Mouse (Mus musculus) forelimb bud, embryonic 11.5 days (tissue): Measurements from ENCODE around the gene Ssbp3.

ENCODE experiments used
- DNase-seq: peaks from one replicate; pipeline ENCODE4 v3.0.0-alpha.2; 2012; ENCODE audit warnings: low read depth, low spot score

Ssbp3 gene

DNA sequence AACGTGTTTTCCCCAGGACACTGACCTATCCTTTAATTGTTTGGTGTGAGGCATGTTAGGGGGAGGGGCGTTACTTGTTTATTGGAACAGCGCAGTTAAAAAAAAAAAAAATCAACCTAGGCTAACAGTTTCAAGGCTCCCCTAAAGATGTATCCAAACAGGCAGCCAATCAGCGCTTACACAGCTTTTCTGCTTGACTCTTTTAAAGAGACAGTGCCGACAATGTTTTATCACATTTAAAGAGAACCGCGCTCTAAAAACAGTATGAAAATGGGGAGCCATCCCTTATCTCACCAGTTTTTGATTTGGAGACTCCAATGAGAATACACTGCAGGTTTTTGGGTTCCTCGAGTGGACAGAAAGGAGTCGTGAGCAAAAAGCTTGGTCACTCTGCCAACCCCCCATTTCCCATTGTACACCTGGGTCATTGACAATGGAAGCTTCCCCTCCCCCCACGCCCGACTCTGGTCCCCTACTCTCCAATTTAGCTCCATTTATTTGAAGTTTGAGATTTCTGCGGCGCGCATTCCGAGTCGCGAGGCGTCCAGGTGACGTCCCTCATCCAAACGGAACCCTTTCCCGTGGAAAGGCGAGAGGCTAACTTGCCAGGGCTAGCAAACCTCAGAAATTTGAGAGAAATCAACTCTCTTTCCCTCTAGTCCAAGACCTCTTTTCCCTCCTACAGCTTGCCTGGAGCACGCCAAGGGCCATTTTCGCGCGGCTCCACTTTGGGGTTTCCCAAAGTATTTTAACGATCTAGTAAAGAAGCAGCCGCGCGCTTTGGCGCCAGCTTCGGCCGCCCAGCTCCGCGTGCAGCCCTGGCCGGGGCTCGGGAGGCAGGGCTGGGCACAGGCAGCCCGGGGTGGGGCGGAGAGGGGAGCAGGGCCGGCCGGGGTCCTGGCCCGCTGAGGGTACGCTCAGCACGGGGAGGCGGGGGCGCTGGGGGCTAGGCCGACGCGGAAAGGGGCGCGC, at the start of gene Ssbp3:
TSS of gene Ssbp3 (plus strand) at position 501 of the 972 bp plus-strand sequence.
- DNase-seq, result peak; percentile 92

DNA sequence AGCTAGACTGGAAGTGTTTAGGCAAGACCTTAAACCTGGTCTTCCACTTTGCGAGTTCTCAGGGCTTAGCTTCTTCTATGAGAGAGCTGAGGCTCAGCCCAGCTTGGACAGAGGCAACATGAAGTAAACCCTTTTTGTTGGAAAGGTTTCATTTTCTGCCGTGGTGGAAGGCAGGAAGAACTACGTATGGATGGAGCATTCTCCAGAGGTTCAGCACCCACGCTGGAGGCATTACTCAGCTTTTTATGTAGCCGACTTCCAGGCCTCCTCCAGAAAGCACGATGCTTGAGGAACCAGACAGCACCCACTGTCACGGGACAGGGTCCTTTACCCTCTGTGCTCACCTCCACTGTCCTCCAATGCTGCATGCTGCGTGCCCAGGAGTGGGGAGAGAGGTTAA, 48.6 kb upstream of the Ssbp3 start:
- DNase-seq, result no peak

DNA sequence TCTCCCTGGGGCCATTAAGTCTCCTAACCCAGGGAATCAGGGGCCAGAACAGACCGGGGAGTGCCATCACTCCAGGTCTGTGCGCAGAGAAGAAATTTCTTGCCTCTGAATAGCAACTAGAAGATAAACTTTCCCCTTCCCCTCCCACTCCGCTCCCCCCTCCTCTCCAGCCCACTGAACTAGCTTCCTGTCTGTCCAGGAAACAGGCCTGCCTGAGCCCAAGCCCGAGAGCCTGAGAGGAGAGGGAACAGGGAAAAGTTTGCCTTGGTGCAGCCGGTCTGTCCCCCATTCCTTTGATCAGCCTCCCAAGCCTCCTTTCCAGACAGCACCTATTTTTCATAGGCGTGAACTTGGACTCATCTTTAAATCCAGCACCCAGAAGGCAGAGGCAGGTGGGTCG, 48.2 kb upstream of the Ssbp3 start:
- DNase-seq, result no peak

DNA sequence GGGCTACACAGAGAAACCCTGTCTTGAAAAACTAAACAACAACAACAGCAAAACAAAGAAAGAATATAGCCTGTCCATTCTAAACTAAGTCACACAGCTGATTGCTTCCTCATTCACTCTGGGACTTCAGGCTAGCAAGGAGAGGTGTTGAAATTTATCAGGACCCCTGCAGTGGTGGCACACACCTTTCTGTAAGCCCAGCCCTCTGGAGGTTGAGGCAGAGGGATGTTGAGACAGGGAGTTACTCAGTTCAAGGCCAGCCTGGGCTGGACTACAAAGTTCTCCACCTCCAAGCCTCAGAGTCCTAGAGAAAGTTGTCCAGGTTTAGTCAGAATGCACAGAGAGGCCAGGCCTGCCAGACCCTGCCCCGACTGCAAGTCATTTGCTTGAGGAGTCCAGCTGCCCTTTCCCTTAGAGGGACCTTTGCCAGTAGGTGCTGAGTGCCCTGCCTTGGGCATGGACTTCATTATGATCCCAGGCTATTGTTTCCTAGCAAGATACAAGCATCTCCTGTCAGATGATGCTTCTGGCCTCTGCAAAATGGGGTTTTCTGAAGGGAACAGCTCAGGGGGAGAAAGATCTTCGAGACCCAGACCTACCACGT, 47.6 kb upstream of the Ssbp3 start:
- DNase-seq, result no peak

DNA sequence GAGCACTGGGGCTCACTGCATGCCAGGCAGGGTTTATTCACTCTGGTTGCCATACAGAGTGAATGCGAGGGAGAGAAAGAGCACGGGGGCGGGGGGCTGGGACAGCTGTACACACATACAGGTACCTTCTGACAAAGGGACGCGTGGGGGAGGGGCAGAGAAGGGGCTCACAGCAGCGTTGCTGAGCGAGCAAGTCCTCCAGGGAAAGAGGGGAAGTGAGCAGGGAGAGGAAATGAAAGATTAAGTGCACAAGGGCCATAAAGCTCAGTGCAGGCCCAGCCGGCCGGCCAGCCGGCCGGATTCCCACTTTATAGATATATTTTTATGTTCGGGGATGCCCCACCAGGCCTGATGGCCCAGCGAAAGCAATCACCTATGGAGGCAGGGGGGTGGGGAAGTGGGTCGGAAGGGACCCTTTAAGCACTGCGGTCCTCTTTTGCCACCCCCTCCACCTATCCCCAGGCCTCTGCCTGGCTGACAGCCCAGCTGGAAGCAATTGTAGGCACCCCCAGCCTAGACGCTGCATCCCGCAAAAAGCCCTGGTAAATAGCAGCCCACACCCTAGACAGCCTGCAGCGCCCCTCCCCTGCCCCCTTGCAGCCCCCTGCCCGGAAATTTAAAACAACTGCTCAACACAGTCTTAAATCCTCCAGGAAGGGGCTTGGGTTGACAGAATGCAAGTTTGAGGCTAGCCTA, 44.9 kb upstream of the Ssbp3 start:
- peak; percentile 93 for DNase-seq

DNA sequence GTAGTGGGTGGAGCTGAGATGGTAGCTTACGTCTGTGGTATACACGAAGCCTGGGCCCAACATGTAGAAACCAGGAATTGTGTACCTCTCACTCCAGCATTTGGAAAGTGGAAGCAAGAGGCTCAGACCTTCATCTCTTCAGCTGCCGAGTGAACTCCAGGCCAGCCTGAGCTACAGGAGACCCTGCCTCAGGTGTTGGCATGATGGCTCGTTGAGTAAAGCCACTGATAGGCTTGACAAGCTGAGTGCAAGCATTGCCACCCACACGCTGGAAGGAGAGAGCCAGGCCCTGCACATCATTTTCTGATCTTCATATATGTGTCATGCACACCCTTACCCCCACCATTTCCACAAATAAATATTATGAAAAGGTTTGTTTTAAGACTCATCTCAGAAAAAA, 44.1 kb upstream of the Ssbp3 start:
- DNase-seq, result no peak

DNA sequence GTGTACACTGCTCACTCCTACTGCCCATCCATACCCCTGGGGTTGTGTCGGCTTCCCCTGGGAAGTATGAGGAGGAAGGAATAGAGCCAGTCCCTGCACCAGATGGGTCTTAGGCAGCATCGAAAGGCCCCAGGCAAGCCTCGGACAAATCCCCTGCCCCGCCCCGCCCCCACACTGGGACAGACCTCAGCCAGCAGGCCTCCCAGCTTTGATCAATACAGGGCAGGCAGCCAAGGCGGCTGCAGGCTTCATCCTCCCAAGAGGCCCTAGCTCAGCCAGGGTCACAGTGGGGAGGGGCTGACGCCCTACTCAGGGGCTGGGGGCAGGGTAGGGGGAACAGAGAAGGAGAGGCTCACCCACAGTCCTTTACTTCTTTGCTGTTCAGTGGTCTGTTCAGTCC, 43.7 kb upstream of the Ssbp3 start:
- DNase-seq, result peak; percentile 67

DNA sequence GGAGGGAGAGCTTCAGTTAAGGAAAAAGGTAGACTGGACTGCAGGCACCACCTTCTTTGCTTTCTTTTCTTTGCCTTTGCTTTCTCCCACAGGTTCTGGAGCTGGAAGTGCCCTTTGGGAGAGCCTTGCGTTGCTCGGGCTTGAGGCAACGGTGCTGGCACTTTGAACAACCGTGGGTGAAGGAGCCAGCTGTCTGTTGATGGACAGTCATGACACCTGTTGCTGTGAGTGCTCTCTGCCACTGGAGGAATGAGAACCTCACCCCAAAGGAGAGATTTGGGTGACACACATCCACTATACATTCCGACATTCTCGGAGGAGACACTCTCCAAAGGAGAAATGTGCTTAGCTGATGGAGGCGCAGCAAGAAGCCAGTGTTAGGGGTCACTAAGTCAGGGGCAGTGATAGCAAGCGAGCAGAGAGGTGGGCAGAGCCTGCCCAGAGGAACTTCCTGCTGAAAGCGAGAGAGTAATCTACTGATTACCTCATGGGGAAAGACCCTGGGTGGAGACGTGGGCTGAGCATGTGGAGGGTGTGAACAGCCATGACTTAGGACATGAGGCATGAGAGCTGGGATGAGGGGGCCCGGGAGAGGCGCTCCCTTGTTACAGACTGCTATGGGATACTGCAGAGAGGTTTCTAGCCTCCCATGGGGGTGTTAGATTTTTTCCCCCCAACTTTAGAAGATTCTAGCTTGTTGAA, 41.6 kb upstream of the Ssbp3 start:
- no peak for DNase-seq

DNA sequence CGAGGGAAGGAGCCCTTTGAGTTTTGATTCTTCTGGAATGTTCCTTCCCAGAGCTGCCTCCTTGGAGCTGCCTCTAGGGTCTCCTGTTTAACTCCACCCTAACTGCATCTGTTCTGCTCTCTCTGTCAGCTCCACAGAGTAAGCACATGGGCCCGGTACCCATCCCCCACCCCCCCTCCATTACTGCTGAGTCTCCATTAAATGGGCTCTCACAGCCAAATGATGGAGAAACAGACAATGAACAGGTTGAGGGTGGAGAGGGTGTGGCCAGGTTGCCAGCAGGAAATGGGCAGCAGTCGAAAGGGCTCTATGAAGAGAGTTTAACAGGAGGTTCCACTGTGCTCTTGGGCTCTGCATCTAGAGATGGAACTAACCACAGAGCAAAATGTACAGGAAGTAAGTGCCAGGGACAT, 41.0 kb upstream of the Ssbp3 start:
- DNase-seq, result no peak

DNA sequence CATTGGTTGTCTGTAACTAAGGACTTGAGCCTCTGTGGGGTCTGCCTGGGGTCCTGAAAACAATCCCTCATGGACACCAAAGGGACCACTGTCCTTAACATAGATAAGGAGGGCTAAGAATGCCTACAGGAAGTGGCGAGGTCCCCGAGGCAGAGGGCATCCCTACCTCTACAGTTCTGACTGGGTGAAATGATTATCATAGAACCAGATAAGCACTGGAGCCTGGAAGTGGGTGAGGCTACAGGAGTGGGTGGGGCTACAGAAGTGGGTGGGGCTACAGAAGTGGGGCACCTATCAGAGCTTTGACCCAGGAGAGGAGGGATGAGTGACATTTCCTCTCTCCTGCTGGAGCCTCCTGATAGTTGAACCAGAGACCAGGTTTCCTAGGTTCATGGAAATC, 39.9 kb upstream of the Ssbp3 start:
- DNase-seq, result no peak

DNA sequence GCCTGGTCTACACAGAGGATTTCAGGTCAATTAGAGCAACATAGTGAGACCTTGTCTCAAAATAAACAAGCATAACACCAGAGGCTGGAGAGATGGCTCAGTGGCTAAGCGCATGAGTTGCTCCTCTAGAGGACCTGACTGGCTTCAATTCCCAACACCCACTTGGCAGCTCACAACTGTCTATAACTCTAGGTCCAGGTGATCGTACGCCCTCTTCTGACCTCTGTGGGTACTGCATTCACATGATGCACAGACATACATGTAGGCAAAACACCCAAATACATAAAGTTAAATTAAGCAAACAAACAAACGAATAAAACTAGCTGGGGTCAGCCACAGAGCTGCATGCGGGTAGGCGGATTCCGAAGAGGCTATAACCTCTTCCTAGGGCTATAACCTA, 36.0 kb upstream of the Ssbp3 start:
- no peak for DNase-seq

DNA sequence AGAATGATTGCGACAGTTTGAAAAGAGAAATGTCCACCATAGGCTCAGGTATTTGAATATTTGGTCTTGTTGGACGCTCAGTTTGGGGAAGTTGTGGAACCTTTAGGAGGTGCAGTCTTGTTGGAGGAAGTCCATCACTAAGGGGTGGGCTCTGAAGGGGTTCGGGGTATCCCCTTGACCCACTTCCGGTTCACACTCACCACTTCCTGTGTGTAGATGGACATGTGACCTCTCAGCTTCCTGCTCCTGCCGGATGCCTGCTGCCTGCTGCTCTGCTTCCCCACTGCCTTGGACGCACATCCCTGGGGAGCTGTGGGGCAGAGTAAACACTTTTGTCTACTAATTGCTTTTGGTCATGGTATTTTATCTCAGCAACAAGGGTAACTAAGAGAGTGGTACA, 29.4 kb upstream of the Ssbp3 start:
- no peak for DNase-seq

DNA sequence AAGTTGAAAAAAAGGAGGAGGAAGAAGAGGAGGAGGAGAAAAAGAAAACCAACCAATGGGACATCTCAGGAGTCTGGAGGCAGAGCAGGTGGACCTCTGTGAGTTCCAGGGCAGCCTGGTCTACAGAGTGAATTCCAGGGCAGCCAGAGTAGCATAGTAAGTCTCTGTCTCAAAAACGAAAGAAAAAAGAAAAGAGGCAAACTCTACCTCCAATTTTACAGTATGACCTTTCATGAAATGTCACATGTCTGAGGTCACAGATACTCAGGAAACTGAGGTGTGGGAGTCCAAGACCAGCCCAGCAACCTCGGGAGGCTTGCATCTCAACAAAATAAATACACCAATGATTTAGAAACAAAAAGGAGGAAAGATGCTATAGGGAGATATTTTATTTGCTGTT, 27.4 kb upstream of the Ssbp3 start:
- no peak for DNase-seq

DNA sequence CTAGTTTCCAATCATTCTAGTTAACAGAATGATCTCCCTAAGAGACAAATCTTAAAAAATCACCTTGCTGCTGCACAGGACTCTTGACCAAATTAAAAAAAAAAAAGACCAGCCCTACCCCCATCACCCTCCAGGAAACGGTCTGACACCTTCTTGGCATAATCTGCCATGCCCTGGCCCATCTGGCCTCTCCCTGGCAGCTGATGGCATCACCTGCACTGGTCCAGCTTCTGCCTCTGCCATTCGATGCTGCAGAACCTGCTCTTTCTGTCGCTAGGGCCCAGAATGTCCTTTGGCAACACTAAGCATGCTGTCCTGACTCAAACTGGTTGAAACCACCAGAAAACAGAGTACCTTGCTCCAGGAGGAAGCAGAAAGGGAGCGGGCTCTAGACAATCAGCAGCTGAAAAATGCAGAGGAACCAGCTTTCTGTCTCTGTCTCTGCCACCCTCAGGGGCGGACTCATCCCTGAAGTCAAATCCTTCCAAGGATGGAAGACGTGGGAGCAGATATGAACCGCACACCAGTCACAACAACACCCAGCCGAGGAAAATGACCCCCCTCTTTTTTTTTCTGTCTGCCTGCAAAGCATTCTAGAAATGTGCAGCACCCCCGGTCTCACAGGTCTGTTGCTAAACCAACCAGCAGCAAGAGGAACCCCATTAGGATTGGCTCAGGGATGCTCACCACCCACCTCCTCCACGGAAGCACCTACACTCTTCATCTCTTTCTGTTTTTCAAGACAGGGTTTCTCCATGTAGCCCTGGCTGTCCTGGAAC, 24.0 kb upstream of the Ssbp3 start:
- DNase-seq, result no peak

DNA sequence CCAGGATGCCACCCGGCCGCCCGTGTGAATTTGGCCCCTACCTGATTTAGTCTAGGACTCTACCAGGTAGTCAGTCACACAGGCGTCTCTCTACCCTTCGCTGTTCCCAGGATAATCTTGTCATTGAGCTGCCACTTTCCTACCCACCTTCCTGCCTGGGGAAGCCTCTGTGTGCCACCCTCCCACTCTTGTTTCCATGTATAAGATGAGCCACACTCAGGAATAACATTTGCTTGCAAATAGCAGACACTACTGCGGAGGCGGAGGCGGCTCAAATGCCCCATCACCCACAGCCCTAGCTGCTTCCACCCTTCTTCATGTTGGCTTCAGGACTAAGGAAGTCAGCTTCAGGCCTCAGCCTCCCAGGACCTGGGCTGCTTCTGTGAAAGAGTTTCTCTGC, 14.4 kb upstream of the Ssbp3 start:
- DNase-seq, result no peak

DNA sequence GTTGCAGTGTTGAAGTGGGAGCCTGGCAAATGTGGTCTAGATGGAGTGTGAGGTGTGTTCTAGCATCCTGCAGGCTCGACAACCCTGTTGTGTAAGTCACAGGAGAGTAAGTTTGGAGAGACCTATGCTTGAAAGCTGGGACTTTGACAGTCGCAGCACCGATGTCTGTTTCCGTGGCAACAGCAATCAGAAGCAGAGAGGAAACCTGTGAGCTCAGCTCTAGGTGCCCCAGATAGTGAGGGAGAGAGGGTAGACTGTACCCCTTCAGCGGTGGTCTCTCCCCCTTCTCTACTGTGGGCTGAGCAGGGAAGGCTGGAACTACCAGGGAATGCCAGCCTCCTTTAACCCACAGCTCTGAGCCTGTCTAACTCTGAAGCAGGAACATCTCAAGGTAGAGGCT, 11.6 kb upstream of the Ssbp3 start:
- no peak for DNase-seq

DNA sequence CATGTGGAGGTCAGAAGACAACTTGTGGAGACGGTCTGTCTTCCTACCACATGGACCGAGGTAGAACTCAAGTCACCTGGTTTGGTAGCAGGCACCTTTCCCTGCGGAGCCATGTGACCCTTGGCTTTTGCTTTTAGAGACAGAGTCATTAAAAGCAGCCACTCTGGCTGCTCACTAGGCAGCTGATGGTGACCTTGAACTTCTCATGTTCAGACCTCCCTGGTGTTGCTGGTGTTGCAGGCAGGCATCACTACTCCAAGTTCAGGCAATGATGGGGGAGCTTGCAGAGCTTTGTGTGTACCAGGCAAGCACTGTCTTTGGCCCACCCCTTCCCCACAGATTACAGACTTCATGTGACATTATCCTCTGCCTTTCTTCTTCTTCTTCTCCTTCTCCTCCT, 11.0 kb upstream of the Ssbp3 start:
- DNase-seq, result no peak

DNA sequence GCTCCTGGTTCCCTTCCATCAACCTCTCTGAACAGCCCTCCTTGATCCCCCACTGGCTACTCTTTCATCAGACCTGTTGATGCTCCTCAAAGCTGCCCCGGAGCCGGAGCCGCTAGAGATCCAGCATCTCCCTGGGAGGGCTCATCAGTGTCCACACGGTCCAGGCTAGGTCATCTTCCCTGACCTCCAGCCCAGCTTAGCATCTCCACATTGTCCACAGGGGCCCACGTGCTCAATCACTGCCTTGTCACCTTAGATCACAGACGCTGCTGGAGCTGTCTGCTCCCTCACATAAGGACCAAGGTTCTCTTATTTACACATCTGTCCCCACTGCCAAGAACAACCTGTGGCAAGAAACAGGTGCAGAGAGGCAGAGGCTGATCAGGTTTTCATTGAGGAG, 9.8 kb upstream of the Ssbp3 start:
- DNase-seq, result no peak

DNA sequence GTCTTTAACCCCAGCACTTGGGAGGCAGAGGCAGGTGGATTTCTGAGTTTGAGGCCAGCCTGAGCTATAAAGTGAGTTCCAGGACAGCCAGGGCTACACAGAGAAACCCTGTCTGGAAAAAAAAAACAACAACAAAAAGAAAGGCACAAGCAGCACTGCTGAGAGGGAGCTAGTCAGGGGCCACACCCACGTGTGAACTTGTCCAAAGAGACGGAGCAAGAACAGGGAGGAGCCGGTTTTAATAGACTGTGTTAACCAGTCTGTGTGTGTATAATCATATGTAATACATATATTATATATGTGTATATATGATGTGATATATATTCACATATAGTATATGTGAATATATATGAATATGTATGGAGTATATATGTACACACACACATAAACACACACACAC, 8.9 kb upstream of the Ssbp3 start:
- DNase-seq, result no peak

DNA sequence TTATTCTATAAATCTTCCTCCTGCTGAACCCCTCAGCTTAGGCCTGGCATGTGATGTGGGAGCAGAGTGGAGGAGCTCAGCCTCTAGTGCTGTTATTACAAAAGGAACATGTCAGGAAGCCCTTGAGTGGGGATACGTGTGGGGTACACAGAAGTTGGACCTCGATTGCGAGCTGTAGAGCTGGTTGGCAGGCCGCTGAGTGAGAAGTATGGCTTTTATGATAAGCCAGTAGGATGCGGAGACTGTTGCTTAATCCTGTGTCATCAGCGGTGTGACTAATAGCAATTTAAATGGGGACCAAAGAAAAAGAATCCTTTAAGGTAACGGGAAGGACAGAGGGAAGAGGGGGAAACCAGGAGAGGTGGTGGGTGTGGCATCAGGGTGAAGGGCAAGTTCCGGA, 8.3 kb upstream of the Ssbp3 start:
- no peak for DNase-seq

DNA sequence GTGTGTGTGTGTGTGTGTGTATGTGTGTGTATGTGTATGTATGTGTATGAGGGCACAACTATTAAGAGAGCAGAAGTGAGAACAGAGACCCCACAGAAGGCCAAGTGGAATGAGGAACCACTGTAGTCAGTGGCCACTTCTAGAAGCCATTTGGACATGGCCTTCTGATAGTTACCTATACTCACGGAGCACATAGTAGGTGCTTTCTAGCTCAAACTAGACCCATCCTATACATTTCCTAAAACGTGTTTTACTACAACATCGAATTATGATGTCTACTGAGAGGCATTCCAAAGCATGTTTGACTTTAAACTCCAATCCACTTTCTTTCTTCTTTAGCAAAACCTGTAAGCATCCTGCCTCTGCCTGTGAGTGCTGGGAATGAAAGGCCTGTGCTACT, 4.6 kb upstream of the Ssbp3 start:
- no peak for DNase-seq
